Mouse (Mus musculus) brown adipose tissue, adult 24 weeks (tissue): Measurements from ENCODE around the gene Cd40. TPM values are rescaled to one million over a fixed set of nuclear protein-coding genes. Genes with fewer than 3 reads are reported as not detected.

ENCODE experiments used
- H3K27ac ChIP-seq: fragments of 200-500 bp; replicated peaks from 2 replicates; pipeline ENCODE4 v1.5.1; 2012; ENCODE audit warnings: low read depth, mild to moderate bottlenecking, low read length
- H3K4me1 ChIP-seq: fragments of 200-500 bp; 2 replicates; pipeline ENCODE4 v1.6.1; 2012; ENCODE audit warnings: low read length, mixed read lengths; ENCODE audit not compliant: control insufficient read depth, insufficient read depth, insufficient read length
- H3K4me3 ChIP-seq: fragments of 200-500 bp; 2 replicates; pipeline ENCODE4 v1.5.1; 2012; ENCODE audit warnings: low read depth, mild to moderate bottlenecking, low read length, moderate library complexity; ENCODE audit not compliant: insufficient read depth
- polyA plus RNA-seq: library from polyadenylated mRNA; stranded (reverse); fragments of >200 nt; gene quantifications from 2 replicates; pipeline ENCODE4 v1.2.4, GENCODE M21; 2012; ENCODE audit not compliant: missing spikeins, insufficient read depth, insufficient read length

Cd40 gene
- polyA plus RNA-seq, 1 experiment = 1.2 TPM

- H3K4me3 ChIP-seq = no peak overlapping the region
- no peaks in the 10 kb centered on the region for H3K4me1 ChIP-seq
- no peak overlapping the region for H3K27ac ChIP-seq
Observed at GRCm38 (mm10) chr2:165074937-165075336, 19.5 kb downstream of the Cd40 start.

- Histone ChIP-seq H3K4me1 (no peaks in the 10 kb centered on the region), H3K4me3 (no peak overlapping the region), H3K27ac (no peak overlapping the region)
Observed at GRCm38 (mm10) chr2:165077055-165077454, 21.6 kb downstream of the Cd40 start.

GRCm38 (mm10) chr2:165078045-165078444 lies 22.6 kb downstream of the Cd40 start:
- H3K27ac ChIP-seq = no peak overlapping the region
- H3K4me1 ChIP-seq = no peaks in the 10 kb centered on the region
- no peak overlapping the region for H3K4me3 ChIP-seq

- H3K4me3 ChIP-seq = no peak overlapping the region
- H3K4me1 ChIP-seq = no peaks in the 10 kb centered on the region
- no peak overlapping the region for H3K27ac ChIP-seq
Observed at GRCm38 (mm10) chr2:165078605-165079004, 23.2 kb downstream of the Cd40 start.

- H3K4me3 ChIP-seq = no peak overlapping the region
- H3K4me1 ChIP-seq = no peaks in the 10 kb centered on the region
- no peak overlapping the region for H3K27ac ChIP-seq
Observed at GRCm38 (mm10) chr2:165080657-165081056, 25.2 kb downstream of the Cd40 start.

- Histone ChIP-seq H3K4me1 (no peaks in the 10 kb centered on the region), H3K27ac (no peak overlapping the region)
Observed at GRCm38 (mm10) chr2:165081257-165081656, 25.8 kb downstream of the Cd40 start.

GRCm38 (mm10) chr2:165086634-165087033 lies 31.2 kb downstream of the Cd40 start:
- no peaks in the 10 kb centered on the region for H3K4me1 ChIP-seq
- H3K27ac ChIP-seq = no peak overlapping the region
- H3K4me3 ChIP-seq = no peak overlapping the region

More at GRCm38 (mm10) chr2:165081257-165081656, 25.8 kb downstream of the Cd40 start:
- no peak overlapping the region for H3K4me3 ChIP-seq

GRCm38 (mm10) chr2:165089470-165089869 lies 34.0 kb downstream of the Cd40 start:
- Histone ChIP-seq H3K27ac (no peak overlapping the region), H3K4me1 (no peaks in the 10 kb centered on the region), H3K4me3 (no peak overlapping the region)

GRCm38 (mm10) chr2:165090650-165091049 lies 35.2 kb downstream of the Cd40 start, which contains the start of gene 1700025C18Rik:
1700025C18Rik (minus strand) TSS chr2:165090750.
- no peak within 1 kb of the TSS for H3K27ac ChIP-seq
- no peaks in the 10 kb centered on the region for H3K4me1 ChIP-seq
- H3K4me3 ChIP-seq = no peak within 1 kb of the TSS

- H3K27ac ChIP-seq = no peak overlapping the region
- H3K4me3 ChIP-seq = no peak overlapping the region
- H3K4me1 ChIP-seq = no peaks in the 10 kb centered on the region
Observed at GRCm38 (mm10) chr2:165091433-165091965, 36.1 kb downstream of the Cd40 start.

GRCm38 (mm10) chr2:165092393-165092792 lies 37.0 kb downstream of the Cd40 start:
- Histone ChIP-seq H3K4me1 (no peaks in the 10 kb centered on the region), H3K4me3 (no peak overlapping the region), H3K27ac (no peak overlapping the region)

- no peaks in the 10 kb centered on the region for H3K4me1 ChIP-seq
- no peak overlapping the region for H3K4me3 ChIP-seq
- no peak overlapping the region for H3K27ac ChIP-seq
Observed at GRCm38 (mm10) chr2:165096367-165096766, 40.9 kb downstream of the Cd40 start.

GRCm38 (mm10) chr2:165098861-165099260 lies 43.4 kb downstream of the Cd40 start:
- Histone ChIP-seq H3K27ac (no peak overlapping the region), H3K4me3 (no peak overlapping the region), H3K4me1 (no peaks in the 10 kb centered on the region)

- H3K27ac ChIP-seq = no peak overlapping the region
- no peaks in the 10 kb centered on the region for H3K4me1 ChIP-seq
- H3K4me3 ChIP-seq = no peak overlapping the region
Observed at GRCm38 (mm10) chr2:165100749-165101148, 45.3 kb downstream of the Cd40 start.

- Histone ChIP-seq H3K4me3 (no peak overlapping the region), H3K27ac (no peak overlapping the region), H3K4me1 (no peaks in the 10 kb centered on the region)
Observed at GRCm38 (mm10) chr2:165102920-165103319, 47.5 kb downstream of the Cd40 start.

- H3K4me1 ChIP-seq = no peaks in the 10 kb centered on the region
- no peak overlapping the region for H3K4me3 ChIP-seq
- H3K27ac ChIP-seq = no peak overlapping the region
Observed at GRCm38 (mm10) chr2:165105513-165106079, 50.2 kb downstream of the Cd40 start.
